Mouse (Mus musculus) C2C12 (cell line): ENCODE data around the gene Ly6g5c. TPM values are rescaled to one million over a fixed set of nuclear protein-coding genes. Genes with fewer than 3 reads are reported as not detected.

Source experiments
- H3K27me3 ChIP-seq: one replicate; pipeline ENCODE4 v1.6.1; 2011; ENCODE audit not compliant: control insufficient read depth, insufficient read depth, insufficient read length
- H3K36me3 ChIP-seq: one replicate; pipeline ENCODE4 v1.6.1; 2011; ENCODE audit not compliant: control insufficient read depth, insufficient read depth
- H3K4me3 ChIP-seq: one replicate; pipeline ENCODE4 v1.5.1; 2011; ENCODE audit warnings: mild to moderate bottlenecking, control low read depth; ENCODE audit not compliant: poor library complexity, insufficient read depth, severe bottlenecking
- H3K79me2 ChIP-seq: one replicate; pipeline ENCODE4 v1.6.1; 2011; ENCODE audit not compliant: control insufficient read depth, insufficient read depth
- H3K79me3 ChIP-seq: one replicate; pipeline ENCODE4 v1.6.1; 2011; ENCODE audit warnings: low read depth, control low read depth
- H3ac ChIP-seq: one replicate; pipeline ENCODE3; 2011; ENCODE audit warnings: low read depth; ENCODE audit not compliant: control insufficient read depth, insufficient read length
- CEBPB ChIP-seq: IDR thresholded peaks from one replicate; pipeline ENCODE4 v1.6.1; 2011; ENCODE audit warnings: low read depth, mild to moderate bottlenecking, control low read depth, moderate library complexity
- CTCF ChIP-seq: IDR thresholded peaks from one replicate; pipeline ENCODE4 v1.5.1; 2011; ENCODE audit not compliant: control insufficient read depth, insufficient read depth, insufficient read length
- FOSL1 ChIP-seq: IDR thresholded peaks from one replicate; pipeline ENCODE4 v1.8.0; 2011; ENCODE audit warnings: mild to moderate bottlenecking, low read length; ENCODE audit not compliant: poor library complexity, insufficient read depth, severe bottlenecking
- MAX ChIP-seq: IDR thresholded peaks from one replicate; pipeline ENCODE4 v1.6.1; 2011; ENCODE audit warnings: mild to moderate bottlenecking, control low read depth
- MYOD1 ChIP-seq: IDR thresholded peaks from one replicate; pipeline ENCODE4 v1.6.1; 2011; ENCODE audit warnings: low read depth; ENCODE audit not compliant: control insufficient read depth, insufficient read length
- MYOG ChIP-seq: IDR thresholded peaks from one replicate; pipeline ENCODE4 v1.6.1; 2011; ENCODE audit not compliant: control insufficient read depth, insufficient read length; ENCODE audit errors: extremely low read depth
- USF1 ChIP-seq: IDR thresholded peaks from one replicate; pipeline ENCODE4 v1.6.1; 2011; ENCODE audit warnings: low read depth, mild to moderate bottlenecking, control low read depth, moderate library complexity
- long read RNA-seq, 2 experiments: library from polyadenylated mRNA; unstranded; transcript quantifications; one replicate each; pipeline ENCODE4 v2.0.0; 2019 to 2020
- polyA plus RNA-seq: library from polyadenylated mRNA; unstranded; fragments of >200 nt; fragmentation: generic; extraction: Trizol; gene quantifications from one replicate; pipeline ENCODE4 v1.2.1, GENCODE M21; 2012; ENCODE audit warnings: missing spikeins

Ly6g5c gene
- polyA plus RNA-seq, result not detected
- long read RNA-seq, experiment 1, result 0 reads
- long read RNA-seq, experiment 2, result 0 reads

GRCm38 (mm10) chr17:35108097-35108496, at the start of gene Ly6g5c:
Ly6g5c (plus strand) TSS chr17:35108279.
- no peak for TF ChIP-seq USF1
- TF ChIP-seq MYOD1, result no peak
- H3K4me3 ChIP-seq, result no peak within 1 kb of the TSS

GRCm38 (mm10) chr17:35058316-35058715, 49.8 kb upstream of the Ly6g5c start:
- Histone ChIP-seq H3ac (no peak overlapping the region), H3K79me3 (peaks cover 15% of the 10 kb centered on the region), H3K4me3 (no peak overlapping the region), H3K36me3 (peaks cover 69% of the 10 kb centered on the region), H3K79me2 (peaks cover 30% of the 10 kb centered on the region), H3K27me3 (no peaks in the 10 kb centered on the region)
- TF ChIP-seq CTCF (no peak), MYOD1 (no peak), USF1 (no peak), FOSL1 (no peak), CEBPB (no peak), MYOG (no peak), MAX (no peak)

More at GRCm38 (mm10) chr17:35108097-35108496, at the start of gene Ly6g5c:
- Histone ChIP-seq H3K79me2 (no peaks in the 10 kb centered on the region), H3K36me3 (no peaks in the 10 kb centered on the region), H3ac (no peak within 1 kb of the TSS), H3K79me3 (no peaks in the 10 kb centered on the region), H3K27me3 (no peaks in the 10 kb centered on the region)

GRCm38 (mm10) chr17:35058911-35059892, 48.9 kb upstream of the Ly6g5c start, which contains the start of gene Ddah2:
Ddah2 (plus strand) TSS chr17:35059035.
- no peak for TF ChIP-seq MYOG
- peak; percentile 62 for TF ChIP-seq MYOD1
- TF ChIP-seq CTCF, result peak; percentile 78
- H3K36me3 ChIP-seq, result peaks cover 60% of the 10 kb centered on the region
- H3K4me3 ChIP-seq, result peak within 1 kb of the TSS; percentile 37
- H3K27me3 ChIP-seq, result no peaks in the 10 kb centered on the region
- H3K79me3 ChIP-seq, result peaks cover 8% of the 10 kb centered on the region
- peak within 1 kb of the TSS; percentile 77 for H3ac ChIP-seq
- H3K79me2 ChIP-seq, result peaks cover 21% of the 10 kb centered on the region

- Histone ChIP-seq H3K27me3 (no peaks in the 10 kb centered on the region), H3ac (peak overlapping the region; percentile 7), H3K79me2 (peaks cover 13% of the 10 kb centered on the region), H3K4me3 (peak overlapping the region; percentile 37), H3K79me3 (peaks cover 3% of the 10 kb centered on the region), H3K36me3 (peaks cover 53% of the 10 kb centered on the region)
- no peak for TF ChIP-seq FOSL1
- no peak for TF ChIP-seq CEBPB
- TF ChIP-seq MYOD1, result no peak
- no peak for TF ChIP-seq MYOG
- TF ChIP-seq MAX, result no peak
- TF ChIP-seq CTCF, result no peak
- no peak for TF ChIP-seq USF1
Measured at GRCm38 (mm10) chr17:35060071-35060470, 48.0 kb upstream of the Ly6g5c start.

GRCm38 (mm10) chr17:35060737-35061297, 47.3 kb upstream of the Ly6g5c start:
- Histone ChIP-seq H3K79me2 (peaks cover 5% of the 10 kb centered on the region), H3K79me3 (no peaks in the 10 kb centered on the region), H3K36me3 (peaks cover 45% of the 10 kb centered on the region), H3K4me3 (no peak overlapping the region), H3ac (no peak overlapping the region), H3K27me3 (no peaks in the 10 kb centered on the region)
- TF ChIP-seq FOSL1 (no peak), MYOD1 (no peak), MYOG (no peak), CEBPB (no peak), MAX (no peak), USF1 (no peak), CTCF (no peak)

- Histone ChIP-seq H3K79me2 (peaks cover under 1% of the 10 kb centered on the region), H3K4me3 (no peak overlapping the region), H3ac (no peak overlapping the region), H3K36me3 (peaks cover 40% of the 10 kb centered on the region), H3K27me3 (no peaks in the 10 kb centered on the region), H3K79me3 (no peaks in the 10 kb centered on the region)
- no peak for TF ChIP-seq CEBPB
- TF ChIP-seq MYOD1, result no peak
- no peak for TF ChIP-seq MAX
- TF ChIP-seq CTCF, result no peak
- TF ChIP-seq MYOG, result no peak
- TF ChIP-seq FOSL1, result no peak
- TF ChIP-seq USF1, result no peak
Measured at GRCm38 (mm10) chr17:35061299-35061698, 46.8 kb upstream of the Ly6g5c start.
